Comparison of ENCODE assay signal across 9 mouse cellular contexts in the genomic region with DNA sequence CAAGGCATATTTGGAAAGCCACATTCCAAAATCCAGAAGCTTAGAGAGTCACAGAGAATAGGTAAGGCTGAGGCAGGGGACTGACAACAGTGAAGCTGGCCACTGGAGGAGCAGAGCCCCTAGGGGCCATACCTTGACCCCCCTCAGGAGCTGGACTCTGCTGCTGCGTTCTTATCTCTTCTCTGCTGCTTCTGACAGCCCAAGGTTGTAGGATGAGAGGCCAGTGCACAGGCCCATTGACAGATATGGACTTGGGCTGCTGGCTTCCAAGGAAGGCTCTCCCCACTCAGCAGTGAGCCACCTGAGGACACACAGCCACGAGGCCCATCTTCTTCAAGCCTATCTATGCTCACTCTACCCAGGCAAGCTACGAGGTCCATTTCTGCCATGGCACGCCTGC. TPM values are rescaled to one million over a fixed set of nuclear protein-coding genes. Genes with fewer than 3 reads are reported as not detected.
A peak's percentile ranks its signal among the peaks of the same experiment; 100 is the strongest.
DNase-seq lines count a peak whose midpoint lies in the region; ATAC-seq lines count a peak whose summit lies in the region.
"Had no signal": no experiment of that assay in that cellular context is flagged by ENCODE, and none has a peak within 500 bp of the region (broad histone marks: within the 10 kb centered on the region; RNA-seq: fewer than 3 reads in every experiment).

No protein-coding gene starts in this region.

- no peak overlapping the region for H3K9ac ChIP-seq in embryonic facial prominence, embryonic 13.5 days
- H3K9ac ChIP-seq in hindbrain, embryonic 15.5 days = no peak overlapping the region
- no peak overlapping the region for H3K9ac ChIP-seq in midbrain, embryonic 15.5 days

- H3K27me3 ChIP-seq in embryonic facial prominence, embryonic 13.5 days = no peaks in the 10 kb centered on the region
- no peaks in the 10 kb centered on the region for H3K27me3 ChIP-seq in hindbrain, embryonic 15.5 days
- no peaks in the 10 kb centered on the region for H3K27me3 ChIP-seq in midbrain, embryonic 15.5 days (replicated peaks)

- H3K9me3 ChIP-seq in embryonic facial prominence, embryonic 13.5 days = no peaks in the 10 kb centered on the region
- no peaks in the 10 kb centered on the region for H3K9me3 ChIP-seq in hindbrain, embryonic 15.5 days
- H3K9me3 ChIP-seq in midbrain, embryonic 15.5 days = no peaks in the 10 kb centered on the region

- peak overlapping the region; percentile 94 for H3K27ac ChIP-seq in embryonic facial prominence, embryonic 13.5 days
- H3K27ac ChIP-seq in hindbrain, embryonic 15.5 days (replicated peaks) = peak overlapping the region; percentile 88
- peak overlapping the region; percentile 78 for H3K27ac ChIP-seq in midbrain, embryonic 15.5 days

- peak; percentile 89 for DNase-seq in heart, adult 11 months
- no peak for DNase-seq in heart, adult 18-20 months
- DNase-seq in spleen, postnatal 14 days (ENCODE audit: low spot score in 2 of 2) = no peak
- no peak for DNase-seq in heart, postnatal 10 days
- no peak for DNase-seq in gastrocnemius, postnatal 14 days

- H3K4me2 ChIP-seq in embryonic facial prominence, embryonic 13.5 days = no peak overlapping the region
- peak overlapping the region; percentile 16; the same call in 1 of the 2 replicates for H3K4me2 ChIP-seq in hindbrain, embryonic 15.5 days
- no peak overlapping the region for H3K4me2 ChIP-seq in midbrain, embryonic 15.5 days

- ATAC-seq in embryonic facial prominence, embryonic 13.5 days (ENCODE audit: insufficient number of reproducible peaks, insufficient read depth, low FRiP score, low TSS enrichment, low read depth) = no peak
- ATAC-seq in hindbrain, embryonic 15.5 days (ENCODE audit: low FRiP score, low read depth) = no peak
- ATAC-seq in midbrain, embryonic 15.5 days (replicated peaks) = no peak

- intact Hi-C loops in heart, postnatal 10 days (cut with DNase I) = no loop called here
- intact Hi-C loops in gastrocnemius, postnatal 14 days (cut with DNase I; ENCODE audit: low total_unique reads) = no loop called here

- H3K4me1 ChIP-seq in embryonic facial prominence, embryonic 13.5 days = peaks cover 72% of the 10 kb centered on the region
- peaks cover 79% of the 10 kb centered on the region for H3K4me1 ChIP-seq in hindbrain, embryonic 15.5 days (replicated peaks)
- peaks cover 67% of the 10 kb centered on the region for H3K4me1 ChIP-seq in midbrain, embryonic 15.5 days

- 80% methylated on average over 4 of the region's 4 CpGs for WGBS in embryonic facial prominence, embryonic 13.5 days
- 82% methylated on average over 4 of the region's 4 CpGs for WGBS in hindbrain, embryonic 15.5 days
- WGBS in midbrain, embryonic 15.5 days = 83% methylated on average over 4 of the region's 4 CpGs

- H3K4me3 ChIP-seq in embryonic facial prominence, embryonic 13.5 days = no peak overlapping the region
- no peak overlapping the region for H3K4me3 ChIP-seq in hindbrain, embryonic 15.5 days
- H3K4me3 ChIP-seq in midbrain, embryonic 15.5 days = no peak overlapping the region

- H3K36me3 ChIP-seq in embryonic facial prominence, embryonic 13.5 days = 0 out of 2 replicates have a peak, but pooled peaks cover 3% of the 10 kb centered on the region
- no peaks in the 10 kb centered on the region for H3K36me3 ChIP-seq in hindbrain, embryonic 15.5 days
- H3K36me3 ChIP-seq in midbrain, embryonic 15.5 days (replicated peaks) = no peaks in the 10 kb centered on the region

RNA-seq across cellular contexts. Expression of a gene that starts 19.5 kb away (rescaled TPM):
- total RNA-seq in heart, adult 18-20 months (2021) = 10 to 100 TPM; 29.7 to 35.5 TPM
- polyA plus RNA-seq in embryonic facial prominence, embryonic 13.5 days (2015; fragmentation: Nextera tagmentation; extraction: Ambion mirVana) = 21.0 and 22.3 TPM in 2 replicates
- 18.1 and 19.7 TPM in 2 replicates for polyA plus RNA-seq in hindbrain, embryonic 15.5 days (2015; fragmentation: Nextera tagmentation; extraction: Ambion mirVana)
- 15.8 and 17.7 TPM in 2 replicates for polyA plus RNA-seq in midbrain, embryonic 15.5 days (2015; fragmentation: Nextera tagmentation; extraction: Ambion mirVana)
- total RNA-seq in heart, postnatal 10 days (2021) = 10 to 100 TPM; 33.0 to 38.7 TPM
- 10 to 100 TPM; 47.6 to 50.9 TPM for total RNA-seq in gastrocnemius, postnatal 14 days (2021)

RNA-seq across cellular contexts. Expression of a gene that starts 19.9 kb away (rescaled TPM):
- total RNA-seq in heart, adult 18-20 months (2021) = not detected
- 0.60 and 0.80 TPM in 2 replicates for polyA plus RNA-seq in embryonic facial prominence, embryonic 13.5 days (2015; fragmentation: Nextera tagmentation; extraction: Ambion mirVana)
- 1.6 and 2.3 TPM in 2 replicates for polyA plus RNA-seq in hindbrain, embryonic 15.5 days (2015; fragmentation: Nextera tagmentation; extraction: Ambion mirVana)
- 1.7 and 1.8 TPM in 2 replicates for polyA plus RNA-seq in midbrain, embryonic 15.5 days (2015; fragmentation: Nextera tagmentation; extraction: Ambion mirVana)
- total RNA-seq in heart, postnatal 10 days (2021) = under 1 TPM in 1 of 2 experiments, not detected in 1; 0.17 TPM
- under 1 TPM in 1 of 2 experiments, not detected in 1; 0.13 TPM for total RNA-seq in gastrocnemius, postnatal 14 days (2021)
- total RNA-seq: granulocyte monocyte progenitor cell, adult 5-6 weeks had no signal

RNA-seq across cellular contexts. Expression of a gene that starts 43.4 kb away (rescaled TPM):
- 10 to 100 TPM; 13.4 to 16.3 TPM for total RNA-seq in heart, adult 18-20 months (2021)
- polyA plus RNA-seq in embryonic facial prominence, embryonic 13.5 days (2015; fragmentation: Nextera tagmentation; extraction: Ambion mirVana) = 16.2 and 17.6 TPM in 2 replicates
- 28.7 and 31.1 TPM in 2 replicates for polyA plus RNA-seq in hindbrain, embryonic 15.5 days (2015; fragmentation: Nextera tagmentation; extraction: Ambion mirVana)
- polyA plus RNA-seq in midbrain, embryonic 15.5 days (2015; fragmentation: Nextera tagmentation; extraction: Ambion mirVana) = 28.3 and 30.6 TPM in 2 replicates
- 10 to 100 TPM; 12.7 to 13.1 TPM for total RNA-seq in heart, postnatal 10 days (2021)
- total RNA-seq in gastrocnemius, postnatal 14 days (2021) = 1 to 10 TPM; 4.3 to 5.3 TPM

RNA-seq across cellular contexts. Expression of a gene that starts 43.6 kb away (rescaled TPM):
- total RNA-seq in heart, adult 18-20 months (2021) = 10 to 100 TPM; 19.2 to 23.0 TPM
- polyA plus RNA-seq in embryonic facial prominence, embryonic 13.5 days (2015; fragmentation: Nextera tagmentation; extraction: Ambion mirVana) = 45.6 and 46.8 TPM in 2 replicates
- polyA plus RNA-seq in hindbrain, embryonic 15.5 days (2015; fragmentation: Nextera tagmentation; extraction: Ambion mirVana) = 37.9 and 41.3 TPM in 2 replicates
- polyA plus RNA-seq in midbrain, embryonic 15.5 days (2015; fragmentation: Nextera tagmentation; extraction: Ambion mirVana) = 39.9 and 43.7 TPM in 2 replicates
- 10 to 100 TPM; 27.1 to 28.3 TPM for total RNA-seq in heart, postnatal 10 days (2021)
- total RNA-seq in gastrocnemius, postnatal 14 days (2021) = 10 to 100 TPM; 20.1 to 22.3 TPM

RNA-seq across cellular contexts. Expression of a gene that starts 58.0 kb away (rescaled TPM):
- 10 to 100 TPM in 1 of 2 experiments, 1 to 10 TPM in 1; 9.5 to 11.3 TPM for total RNA-seq in heart, adult 18-20 months (2021)
- polyA plus RNA-seq in embryonic facial prominence, embryonic 13.5 days (2015; fragmentation: Nextera tagmentation; extraction: Ambion mirVana) = 5.0 and 5.9 TPM in 2 replicates
- 2.4 and 2.9 TPM in 2 replicates for polyA plus RNA-seq in hindbrain, embryonic 15.5 days (2015; fragmentation: Nextera tagmentation; extraction: Ambion mirVana)
- polyA plus RNA-seq in midbrain, embryonic 15.5 days (2015; fragmentation: Nextera tagmentation; extraction: Ambion mirVana) = 1.6 and 2.5 TPM in 2 replicates
- total RNA-seq in heart, postnatal 10 days (2021) = 10 to 100 TPM in 1 of 2 experiments, 1 to 10 TPM in 1; 8.3 to 12.6 TPM
- total RNA-seq in gastrocnemius, postnatal 14 days (2021) = 10 to 100 TPM; 12.5 to 13.0 TPM
